Mouse (Mus musculus) CH12.LX (cell line): ENCODE measurements around the gene Rpia.

Experiments used
- CTCF ChIP-seq, 2 experiments: IDR thresholded peaks in 1 of 2; conservative IDR thresholded peaks in 1 of 2; 2 replicates each; pipeline ENCODE4 v1.5.1; 2011 to 2012; ENCODE audit warnings: low read depth in 2 of 2, low read length in 2 of 2, improper control_type of control experiment in 1 of 2, inconsistent platforms in 1 of 2, mild to moderate bottlenecking in 1 of 2, moderate library complexity in 1 of 2
- JUND ChIP-seq: conservative IDR thresholded peaks from 2 replicates; pipeline ENCODE4 v1.6.1; 2011; ENCODE audit warnings: low read depth, low read length, improper control_type of control experiment
- MAFK ChIP-seq: IDR thresholded peaks from 2 replicates; pipeline ENCODE4 v1.6.1; 2011; ENCODE audit warnings: low read length, improper control_type of control experiment; ENCODE audit not compliant: insufficient replicate concordance
- MAX ChIP-seq: IDR thresholded peaks from 2 replicates; pipeline ENCODE4 v1.6.1; 2011; ENCODE audit warnings: low read length, improper control_type of control experiment
- MEF2A ChIP-seq: IDR thresholded peaks from 2 replicates; pipeline ENCODE4 v1.6.1; 2014; ENCODE audit warnings: low read depth, mild to moderate bottlenecking, inconsistent platforms, low read length, improper control_type of control experiment, borderline replicate concordance
- MXI1 ChIP-seq: IDR thresholded peaks from 2 replicates; pipeline ENCODE4 v1.6.1; 2011; ENCODE audit warnings: mild to moderate bottlenecking, low read depth, low read length, improper control_type of control experiment
- POLR2A ChIP-seq: IDR thresholded peaks from 2 replicates; pipeline ENCODE4 v1.6.1; 2011; ENCODE audit warnings: low read depth, mild to moderate bottlenecking, improper control_type of control experiment, low read length
- POLR2AphosphoS2 ChIP-seq: IDR thresholded peaks from 2 replicates; pipeline ENCODE4 v1.6.1; 2011; ENCODE audit warnings: low read depth, low read length, improper control_type of control experiment
- RCOR1 ChIP-seq: conservative IDR thresholded peaks from 2 replicates; pipeline ENCODE4 v1.6.1; 2012; ENCODE audit warnings: low read depth, mild to moderate bottlenecking, inconsistent platforms, low read length, improper control_type of control experiment
- TBP ChIP-seq: conservative IDR thresholded peaks from 2 replicates; pipeline ENCODE4 v1.6.1; 2011; ENCODE audit warnings: low read depth, low read length, improper control_type of control experiment
- UBTF ChIP-seq: IDR thresholded peaks from 2 replicates; pipeline ENCODE4 v1.6.1; 2012; ENCODE audit warnings: low read depth, mild to moderate bottlenecking, inconsistent platforms, low read length, improper control_type of control experiment, moderate library complexity
- USF1 ChIP-seq: IDR thresholded peaks from 2 replicates; pipeline ENCODE4 v1.6.1; 2014; ENCODE audit warnings: low read depth, mild to moderate bottlenecking, inconsistent platforms, low read length, improper control_type of control experiment
- ZMIZ1 ChIP-seq: IDR thresholded peaks from 2 replicates; pipeline ENCODE4 v1.6.1; 2012; ENCODE audit warnings: low read depth, mild to moderate bottlenecking, inconsistent platforms, low read length, improper control_type of control experiment

GRCm38 (mm10) chr6:70829451-70829850 lies 37.4 kb upstream of the Rpia start:
- no peak for TF ChIP-seq CTCF (conservative IDR thresholded peaks at IDR 0.05 in 1 of 2, IDR thresholded peaks at IDR 0.05 in 1 of 2; ENCODE audit: low read depth in 2 of 2, low read length in 2 of 2)
- no peak for TF ChIP-seq POLR2A
- no peak for TF ChIP-seq MAFK
- no peak for TF ChIP-seq ZMIZ1
- TF ChIP-seq MXI1 = no peak
- no peak for TF ChIP-seq JUND
- no peak for TF ChIP-seq POLR2AphosphoS2
- TF ChIP-seq UBTF = no peak
- TF ChIP-seq TBP = no peak
- TF ChIP-seq MAX = no peak
- no peak for TF ChIP-seq USF1
- no peak for TF ChIP-seq RCOR1
- no peak for TF ChIP-seq MEF2A
